Mouse (Mus musculus) lung, adult 2 months (tissue): ENCODE measurements around the gene Tmem110. TPM values are rescaled to one million over a fixed set of nuclear protein-coding genes. Genes with fewer than 3 reads are reported as not detected.

Experiments
- DNase-seq: peaks from one replicate; pipeline ENCODE4 v3.0.0; 2022
- H3K4me1 ChIP-seq: fragments of 200-500 bp; 2 replicates; pipeline ENCODE4 v1.6.1; 2011; ENCODE audit warnings: low read length; ENCODE audit not compliant: control insufficient read depth, insufficient read depth
- H3K4me3 ChIP-seq: fragments of 200-500 bp; replicated peaks from 2 replicates; pipeline ENCODE3; 2011; ENCODE audit warnings: low read depth, mild to moderate bottlenecking, control low read depth, low read length; ENCODE audit errors: extremely low read depth
- CTCF ChIP-seq: fragments of 200-500 bp; IDR thresholded peaks from 2 replicates; pipeline ENCODE4 v1.5.1; 2011; ENCODE audit warnings: mild to moderate bottlenecking, low read length, control low read depth; ENCODE audit not compliant: insufficient read depth
- POLR2A ChIP-seq: fragments of 200-500 bp; IDR thresholded peaks from 2 replicates; pipeline ENCODE4 v1.6.1; 2011; ENCODE audit warnings: low read depth, mild to moderate bottlenecking, control low read depth, low read length, borderline replicate concordance; ENCODE audit errors: extremely low read depth
- WGBS: fragments of 180-500 bp; shearing (Covaris S2); methylation state at CpG from one replicate; pipeline ENCODE4 v1.1.7; 2018; 5-methylcytosine and 5-hydroxymethylcytosine counted together
- polyA plus RNA-seq: library from polyadenylated mRNA; depleted of rRNA; stranded (reverse); fragments of >200 nt; gene quantifications from 2 replicates; pipeline ENCODE4 v1.2.3, GENCODE M21; 2012

Gene Tmem110
- polyA plus RNA-seq, 1 experiment = 43.7 TPM

DNA sequence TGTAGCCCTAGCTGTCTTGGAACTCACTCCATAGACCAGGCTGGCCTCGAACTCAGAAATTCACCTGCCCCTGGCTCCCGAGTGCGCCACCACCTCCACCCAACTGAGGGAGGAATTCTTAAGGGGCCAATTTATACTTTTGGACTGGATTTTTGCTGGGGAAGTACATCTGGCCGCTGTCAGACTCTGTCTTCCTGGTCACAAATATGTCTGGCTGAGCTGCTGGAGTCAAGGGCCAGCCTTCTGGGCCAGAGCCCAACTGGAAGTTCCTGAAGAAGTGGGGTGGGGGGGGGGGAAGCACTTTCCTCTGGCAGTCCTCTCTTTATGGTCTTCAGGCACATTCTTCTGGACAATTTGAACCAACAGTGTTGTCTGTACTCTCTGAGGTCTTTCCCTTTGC lies 2.7 kb downstream of the Tmem110 start:
- peaks cover 17% of the 10 kb centered on the region for H3K4me1 ChIP-seq
- H3K4me3 ChIP-seq = no peak overlapping the region
- DNase-seq = no peak
- no peak for TF ChIP-seq CTCF
- no peak for TF ChIP-seq POLR2A
- WGBS = 41% methylated on average over 4 of the region's 4 CpGs

DNA sequence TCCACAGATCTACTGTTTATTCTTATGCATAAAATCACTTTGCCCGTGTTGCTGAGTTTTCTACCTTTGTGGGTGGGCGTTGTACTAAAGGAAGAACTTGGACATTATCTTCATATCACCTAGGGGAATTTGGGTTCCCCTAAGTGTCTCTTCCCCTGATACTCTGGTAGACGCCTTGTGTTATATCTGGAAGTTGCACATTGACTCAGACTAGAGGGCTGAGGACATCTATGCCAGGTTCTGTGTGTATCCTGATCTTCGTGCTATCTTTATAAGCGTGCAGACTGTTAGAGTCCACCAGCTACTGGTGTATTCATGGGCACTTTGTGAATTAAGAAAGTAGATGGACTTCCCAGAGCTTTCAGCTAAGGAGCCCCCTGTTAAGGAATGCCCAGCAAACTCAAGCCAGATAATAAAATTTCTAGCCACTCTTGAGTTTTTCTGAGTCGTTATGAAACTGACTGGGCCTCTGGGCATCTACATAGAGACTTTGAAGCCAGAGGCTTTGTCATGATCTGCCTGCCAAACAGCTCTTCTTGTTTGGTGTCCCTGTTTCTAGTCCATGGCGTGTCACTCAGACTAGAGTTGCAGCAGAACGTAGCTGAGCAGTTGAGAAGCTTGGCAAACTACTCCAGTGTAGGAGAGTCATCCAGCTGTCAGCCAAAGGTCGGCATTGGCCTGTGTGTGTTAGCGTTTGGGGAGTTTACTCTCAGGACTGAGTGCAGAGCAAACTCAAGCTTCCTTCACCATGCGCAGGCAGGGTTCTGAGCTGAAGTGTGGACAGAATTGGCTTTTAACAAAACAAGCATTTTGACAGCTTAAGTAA lies 3.5 kb downstream of the Tmem110 start:
- no peak for TF ChIP-seq CTCF
- TF ChIP-seq POLR2A = no peak
- WGBS = 48% methylated on average over 11 of the region's 11 CpGs
- H3K4me1 ChIP-seq = peaks cover 17% of the 10 kb centered on the region

DNA sequence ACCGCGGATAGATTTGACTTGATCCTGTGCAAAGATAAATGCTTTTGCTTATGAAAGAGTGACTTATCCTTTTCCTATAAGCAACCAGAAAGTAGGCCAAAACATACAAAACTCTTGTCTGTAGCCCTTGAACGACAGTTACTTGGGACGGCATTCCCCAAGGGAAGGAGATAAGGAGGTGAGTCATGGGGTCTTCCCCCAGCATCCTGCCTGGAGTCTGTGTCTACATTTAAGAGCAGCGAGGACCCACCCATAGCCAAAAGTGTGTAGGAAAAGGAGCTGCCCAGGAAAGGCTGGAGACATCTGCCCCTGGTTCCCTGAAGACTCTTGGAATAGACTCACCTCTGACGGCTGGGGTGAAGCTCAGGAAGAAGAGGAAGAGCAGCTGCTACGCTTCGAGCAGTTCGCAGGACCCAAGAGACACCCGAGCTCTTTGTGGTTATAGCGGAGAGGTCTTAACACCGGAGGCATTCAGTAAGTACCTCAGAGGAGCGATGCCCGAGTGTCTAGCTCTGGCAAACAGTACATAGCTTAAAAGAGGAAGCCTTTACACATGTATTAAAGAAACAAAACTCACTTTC lies 12.1 kb downstream of the Tmem110 start:
- WGBS = 71% methylated on average over 14 of the region's 14 CpGs
- no peak for DNase-seq

More for the DNA sequence above, 3.5 kb downstream of the Tmem110 start:
- DNase-seq = peak; percentile 61
- no peak overlapping the region for H3K4me3 ChIP-seq

DNA sequence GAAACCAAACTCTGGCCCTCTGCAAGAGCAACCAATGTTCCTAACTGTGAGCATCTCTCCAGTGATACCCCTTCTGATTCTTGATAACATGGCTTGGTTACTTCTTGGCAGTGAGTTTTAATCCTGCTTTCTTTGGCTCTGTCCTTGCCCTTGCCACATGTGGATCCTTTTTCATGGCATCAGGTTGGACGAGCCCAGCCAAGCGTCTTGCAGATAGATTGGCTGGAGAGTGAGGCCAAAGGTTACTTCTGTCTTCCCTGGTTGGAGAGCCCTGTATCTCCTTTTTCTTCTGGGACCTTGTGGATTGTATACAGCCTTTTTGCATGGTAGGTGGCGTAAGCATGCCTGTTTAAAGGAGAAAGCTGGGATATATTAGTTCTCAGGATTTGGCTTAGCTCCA lies 18.3 kb downstream of the Tmem110 start:
- no peak for TF ChIP-seq POLR2A
- Histone ChIP-seq H3K4me3 (no peak overlapping the region), H3K4me1 (no peaks in the 10 kb centered on the region)
- WGBS = 88% methylated on average over 3 of the region's 3 CpGs
- no peak for DNase-seq

More for the DNA sequence above, 12.1 kb downstream of the Tmem110 start:
- Histone ChIP-seq H3K4me1 (no peaks in the 10 kb centered on the region), H3K4me3 (no peak overlapping the region)
- TF ChIP-seq POLR2A (no peak), CTCF (no peak)

DNA sequence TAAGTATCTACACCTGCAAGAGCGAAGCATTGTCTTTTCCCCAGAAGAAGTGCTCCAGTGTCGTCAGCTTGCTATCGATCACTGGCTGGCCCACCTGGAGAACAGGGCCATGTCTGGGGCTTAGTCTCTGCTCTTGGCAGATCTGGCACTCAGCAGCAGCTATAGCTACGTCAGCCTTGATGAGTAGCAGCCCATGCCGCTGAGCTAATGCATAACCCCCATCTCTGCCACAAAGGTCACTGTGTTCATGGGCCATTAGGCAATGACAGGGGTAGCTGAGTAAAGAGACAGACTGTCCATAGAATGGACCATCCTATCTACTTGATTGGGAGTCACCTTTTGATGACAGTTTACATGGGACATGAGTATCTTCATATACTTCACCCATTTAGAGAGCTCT lies 25.1 kb downstream of the Tmem110 start:
- no peak for TF ChIP-seq CTCF
- TF ChIP-seq POLR2A = no peak
- H3K4me1 ChIP-seq = no peaks in the 10 kb centered on the region
- 97% methylated on average over 5 of the region's 5 CpGs for WGBS
- DNase-seq = no peak
- no peak overlapping the region for H3K4me3 ChIP-seq

DNA sequence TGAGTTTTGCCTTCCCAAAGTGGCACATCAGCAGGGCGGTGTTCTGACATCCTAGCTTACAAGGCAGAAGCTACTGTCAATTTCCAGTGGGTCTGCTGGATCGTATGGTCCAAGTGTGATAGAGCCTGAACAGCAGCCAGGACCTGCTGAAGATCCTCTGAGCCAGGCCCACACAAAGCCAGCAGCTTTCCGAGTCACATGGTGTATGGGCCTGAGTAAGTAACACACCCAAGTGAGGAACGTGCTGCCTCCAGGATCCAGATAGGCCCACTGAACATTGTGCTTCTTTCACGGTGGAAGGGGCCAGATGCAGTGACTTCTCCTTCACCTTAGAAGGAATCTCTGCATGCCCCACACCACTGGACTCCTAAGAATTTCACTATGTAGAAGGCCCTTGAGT lies 26.9 kb downstream of the Tmem110 start:
- H3K4me3 ChIP-seq = no peak overlapping the region
- no peaks in the 10 kb centered on the region for H3K4me1 ChIP-seq
- TF ChIP-seq CTCF = no peak
- no peak for TF ChIP-seq POLR2A
- DNase-seq = no peak
- WGBS = 75% methylated on average over 5 of the region's 5 CpGs

DNA sequence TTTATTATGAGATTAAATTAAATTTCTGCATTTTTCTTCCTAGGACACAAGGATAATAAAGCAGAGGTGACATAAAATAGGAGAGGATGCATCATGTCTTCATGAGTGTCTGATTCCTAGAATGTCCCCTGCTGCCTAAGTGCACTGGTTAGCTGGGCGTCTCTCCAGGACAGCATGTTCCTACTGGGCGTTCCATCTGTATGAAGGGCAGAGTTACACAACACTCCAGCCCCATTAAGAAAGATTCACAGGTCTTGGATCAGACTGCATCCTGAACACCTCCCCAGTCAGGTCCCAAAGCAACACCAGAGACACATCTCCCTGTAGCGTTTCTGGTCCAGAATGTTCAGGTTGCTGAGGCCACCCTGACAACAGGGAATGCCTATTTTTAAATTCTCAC lies 29.9 kb downstream of the Tmem110 start:
- Histone ChIP-seq H3K4me1 (no peaks in the 10 kb centered on the region), H3K4me3 (no peak overlapping the region)
- 69% methylated on average over 3 of the region's 3 CpGs for WGBS
- TF ChIP-seq POLR2A (no peak), CTCF (no peak)
- DNase-seq = no peak

DNA sequence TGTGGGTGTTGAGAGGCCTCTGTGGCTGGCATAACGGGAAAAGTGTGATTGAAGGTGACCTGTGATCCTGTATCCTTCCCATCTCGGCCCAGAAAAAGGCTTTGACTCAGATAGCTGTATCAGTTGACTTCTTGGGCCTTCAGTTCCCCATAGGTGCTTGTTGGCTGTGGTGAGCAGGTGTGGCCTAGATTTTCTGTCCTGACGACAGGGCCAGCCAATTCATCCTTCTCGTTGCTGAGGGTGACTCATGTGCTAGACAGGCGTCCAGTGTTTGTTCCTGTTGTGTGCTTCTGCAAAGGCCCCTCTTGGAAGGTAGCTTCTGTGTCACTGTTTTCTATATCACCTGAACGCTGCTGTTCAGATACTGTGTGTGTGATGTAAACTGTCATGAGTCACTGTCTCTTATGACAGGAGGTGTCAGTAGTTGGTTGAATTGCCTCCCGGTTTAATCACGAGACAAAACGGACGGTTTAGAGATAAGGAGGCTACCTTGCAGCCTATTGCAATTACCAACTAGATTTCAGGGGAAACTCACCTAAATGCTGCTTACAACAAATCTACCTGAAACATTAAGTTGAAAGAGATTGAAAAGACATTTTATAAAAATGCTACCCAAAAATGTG lies 31.6 kb downstream of the Tmem110 start:
- DNase-seq = no peak
- no peak overlapping the region for H3K4me3 ChIP-seq
- 62% methylated on average over 10 of the region's 10 CpGs for WGBS
- H3K4me1 ChIP-seq = peaks cover 5% of the 10 kb centered on the region; the same call in 1 of the 2 replicates
- no peak for TF ChIP-seq CTCF

DNA sequence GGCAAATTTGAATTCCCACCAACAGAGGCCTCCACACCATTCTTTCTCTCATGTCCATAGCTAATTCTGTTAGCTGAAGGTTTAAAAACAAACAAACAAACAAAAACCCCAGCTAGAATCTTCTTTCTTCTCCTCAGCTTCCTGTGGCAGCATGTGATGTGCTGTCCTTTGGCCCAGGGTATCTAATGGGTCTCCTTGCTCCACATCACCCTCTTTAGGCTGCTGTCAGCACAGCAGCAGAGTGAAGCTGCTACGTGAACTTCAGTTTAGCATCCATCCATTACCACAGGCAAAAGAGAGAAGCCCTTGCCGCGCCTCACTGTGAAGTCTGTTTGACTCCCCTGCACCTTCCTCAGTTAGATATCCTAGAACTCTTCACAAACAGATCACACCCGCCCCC lies 32.6 kb downstream of the Tmem110 start:
- DNase-seq = no peak
- Histone ChIP-seq H3K4me1 (peaks cover 8% of the 10 kb centered on the region; the same call in 1 of the 2 replicates), H3K4me3 (no peak overlapping the region)
- WGBS = 75% methylated on average over 4 of the region's 4 CpGs
- TF ChIP-seq CTCF (peak; percentile 46), POLR2A (no peak)

DNA sequence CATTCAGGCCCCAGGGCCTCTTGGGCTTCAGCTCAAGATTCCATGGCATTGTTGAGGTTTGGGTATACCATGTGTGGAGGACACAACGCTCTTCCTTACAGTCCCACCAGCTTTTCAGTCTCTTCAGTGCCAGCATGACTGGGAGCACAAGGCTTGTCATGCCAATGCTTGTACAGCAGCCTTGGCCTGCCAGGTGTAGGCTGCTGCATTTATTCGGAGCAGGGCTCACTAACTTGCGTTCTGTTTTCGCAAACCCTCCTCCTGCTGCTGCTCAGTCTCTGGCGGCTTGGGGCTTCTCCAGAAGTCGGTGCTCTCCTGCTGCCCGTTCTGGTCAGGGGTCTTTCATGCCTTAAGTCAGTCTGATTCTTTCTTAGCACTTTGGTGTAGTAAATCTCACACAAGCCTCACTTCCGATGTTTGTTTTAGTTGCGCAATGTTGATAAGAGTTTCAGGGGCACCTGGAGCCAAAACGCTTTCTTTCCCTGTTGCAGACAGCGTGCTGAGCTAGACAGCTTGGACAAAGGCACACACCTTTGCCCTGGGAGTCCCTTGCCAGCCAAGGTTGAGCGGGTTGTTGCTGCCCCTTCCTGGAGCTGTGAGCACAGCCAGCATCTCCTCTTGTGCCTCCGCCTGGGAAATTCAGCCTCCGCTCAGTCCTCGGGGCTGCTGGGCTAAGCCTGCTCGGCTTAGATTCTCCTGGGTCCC lies 36.2 kb downstream of the Tmem110 start:
- TF ChIP-seq POLR2A (no peak), CTCF (no peak)
- 31% methylated on average over 16 of the region's 16 CpGs for WGBS
- H3K4me3 ChIP-seq = no peak overlapping the region
- H3K4me1 ChIP-seq = peaks cover 8% of the 10 kb centered on the region; the same call in 1 of the 2 replicates
- peak; percentile 45 for DNase-seq
